Mouse (Mus musculus) adrenal gland, adult 2 months (tissue): ENCODE measurements at regions not wholly inside any gene's neighbourhood (a gene's known extent, or its start where the extent isn't known, plus 50 kb on each side); places are given as distances from the start of the nearest gene placed in this dataset.
A peak's percentile ranks its signal among the peaks of the same experiment; 100 is the strongest.

Source experiments
- DNase-seq: peaks from one replicate; pipeline ENCODE4 v3.0.0; 2021

- no peak for DNase-seq
Observed at GRCm38 (mm10) chr5:50570701-50571100, 511.9 kb upstream of the Adgra3 start.

GRCm38 (mm10) chr5:50551125-50551524 is 492.3 kb upstream of the Adgra3 start:
- DNase-seq = no peak

GRCm38 (mm10) chr5:50512539-50512938 is 453.7 kb upstream of the Adgra3 start:
- no peak for DNase-seq

- DNase-seq = no peak
Observed at GRCm38 (mm10) chr5:50509696-50510421, 451.1 kb upstream of the Adgra3 start.

GRCm38 (mm10) chr5:50490223-50490622 is 431.4 kb upstream of the Adgra3 start:
- DNase-seq = no peak

- DNase-seq = peak; percentile 33
Observed at GRCm38 (mm10) chr5:50476985-50477384, 418.2 kb upstream of the Adgra3 start.

- DNase-seq = no peak
Observed at GRCm38 (mm10) chr5:50461491-50461890, 402.7 kb upstream of the Adgra3 start.

GRCm38 (mm10) chr5:50457621-50458020 is 398.8 kb upstream of the Adgra3 start:
- no peak for DNase-seq

- DNase-seq = no peak
Observed at GRCm38 (mm10) chr5:50454387-50454786, 395.6 kb upstream of the Adgra3 start.

GRCm38 (mm10) chr5:50406923-50407322 is 348.1 kb upstream of the Adgra3 start:
- no peak for DNase-seq

GRCm38 (mm10) chr5:50406520-50406919 is 347.7 kb upstream of the Adgra3 start:
- DNase-seq = no peak
